Mouse (Mus musculus): ENCODE results near the gene S100a4.

S100a4 gene

DNA sequence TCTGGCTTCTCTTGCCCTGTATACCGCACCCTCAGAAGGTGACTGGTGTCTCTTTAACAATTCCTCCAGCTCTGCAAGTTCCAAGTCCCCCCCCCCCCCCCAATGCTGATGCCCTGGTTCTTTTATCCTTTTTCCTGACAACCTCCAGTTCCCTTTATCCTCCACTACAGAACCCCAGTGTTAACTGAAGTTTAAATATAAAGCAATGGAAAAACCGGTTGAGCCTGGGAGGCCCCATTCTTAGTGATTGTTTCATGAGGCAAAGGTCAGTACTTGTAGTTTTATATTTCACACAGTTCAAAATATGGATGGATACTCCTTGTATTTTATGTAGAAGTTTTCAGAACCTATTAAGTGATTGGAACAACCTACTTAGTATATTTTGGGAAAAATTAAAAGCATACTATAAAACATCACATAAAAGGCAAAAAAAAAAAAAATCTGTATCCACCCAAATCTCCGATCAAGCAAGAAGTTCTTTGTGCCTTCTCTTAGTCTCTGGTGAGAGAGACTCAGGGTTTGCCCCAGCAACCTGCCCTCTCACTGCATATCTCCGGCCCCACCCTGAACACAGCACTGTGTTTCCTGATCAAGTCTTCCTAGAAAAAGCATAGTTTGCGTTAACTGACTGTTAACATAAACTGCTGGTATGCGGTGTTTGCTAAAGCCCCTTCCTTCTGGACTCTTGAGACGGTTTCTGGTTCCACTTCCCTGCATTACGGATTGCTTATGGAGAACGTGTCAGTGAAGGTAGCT is 22.9 kb downstream of the S100a4 start:
- no peak for DNase-seq

- DNase-seq: no peak
These were observed 23.8 kb downstream of the S100a4 start for GRCm38 (mm10) chr3:90627366-90627765.

GRCm38 (mm10) chr3:90627807-90628206 is 24.2 kb downstream of the S100a4 start:
- no peak for DNase-seq

- DNase-seq: no peak
These were observed 25.7 kb downstream of the S100a4 start for GRCm38 (mm10) chr3:90629298-90629697.

- no peak for DNase-seq
These were observed 28.4 kb downstream of the S100a4 start for GRCm38 (mm10) chr3:90631984-90632383.

- no peak for DNase-seq
These were observed 35.1 kb downstream of the S100a4 start for GRCm38 (mm10) chr3:90638511-90639275.

DNA sequence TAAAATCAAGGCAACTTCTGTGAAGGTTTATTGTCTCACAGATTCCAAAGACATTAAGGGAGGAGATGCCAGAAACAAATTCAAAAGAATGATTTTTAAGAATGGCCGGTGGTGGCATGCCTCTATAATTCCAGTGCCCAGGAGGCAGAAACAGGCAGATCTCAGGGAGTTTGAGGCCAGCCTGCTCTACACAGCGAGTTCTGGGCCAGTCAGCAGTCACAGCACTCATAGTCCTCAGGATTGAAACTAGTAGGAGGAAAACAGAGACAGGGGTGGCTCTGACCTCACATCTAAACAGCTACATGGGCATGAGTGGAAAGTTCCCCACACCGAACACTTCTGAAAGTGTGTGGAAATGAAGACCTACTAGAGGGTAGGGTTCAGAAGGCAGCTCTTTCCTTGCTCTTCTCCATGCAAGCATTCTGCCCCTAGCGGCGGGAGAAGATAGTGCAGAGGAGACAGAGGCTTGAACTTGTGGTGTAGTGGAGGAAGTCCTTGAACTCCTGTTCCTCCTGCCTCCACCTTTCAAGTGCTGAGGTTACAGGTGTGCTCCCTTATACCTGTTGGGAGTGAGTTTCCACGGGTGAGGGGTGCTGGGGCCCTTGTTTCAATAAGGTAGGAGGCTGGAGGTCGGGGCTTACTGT is 36.1 kb downstream of the S100a4 start:
- DNase-seq: peak; percentile 78

GRCm38 (mm10) chr3:90640981-90641380 is 37.4 kb downstream of the S100a4 start:
- no peak for DNase-seq

DNA sequence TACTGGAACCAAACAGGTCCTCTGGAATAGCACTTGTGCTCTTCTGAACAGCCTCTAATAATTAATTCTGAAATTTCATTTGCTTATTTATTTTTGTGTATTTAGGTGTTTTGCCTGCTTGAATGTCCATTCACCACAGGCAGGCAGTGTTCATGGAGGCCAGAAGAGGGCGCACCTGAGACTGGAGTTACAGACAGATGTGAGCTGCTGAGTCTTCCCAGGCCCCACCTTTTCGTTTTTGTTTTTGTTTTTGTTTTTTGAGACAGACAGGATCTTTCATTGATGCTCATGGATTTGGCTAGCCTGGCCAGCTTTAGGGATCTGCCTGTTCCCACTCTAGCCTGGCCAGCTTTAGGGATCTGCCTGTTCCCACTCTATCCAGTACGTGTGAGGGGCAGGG is 40.6 kb downstream of the S100a4 start:
- peak; percentile 65 for DNase-seq

GRCm38 (mm10) chr3:90647291-90647690 is 43.7 kb downstream of the S100a4 start:
- DNase-seq: no peak

DNA sequence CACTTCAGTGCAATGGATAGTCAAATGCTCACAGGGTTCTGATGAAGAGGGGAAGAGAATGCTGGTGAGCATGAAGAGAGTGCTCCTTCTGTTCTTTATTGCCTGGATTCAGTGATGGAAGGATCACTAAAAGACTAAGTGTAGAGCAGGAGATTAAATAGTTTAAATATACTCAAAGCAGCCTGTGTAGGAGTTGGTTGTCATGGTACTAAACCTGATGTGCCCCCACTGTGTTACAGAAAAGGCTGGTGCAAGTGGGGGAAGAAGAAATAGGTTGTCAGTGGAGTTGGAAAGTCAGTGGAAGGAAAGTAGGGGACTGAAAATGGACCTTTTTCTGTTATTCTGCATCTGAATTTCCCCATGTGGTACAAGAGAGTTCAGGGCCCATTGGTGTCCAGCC is 45.4 kb downstream of the S100a4 start:
- no peak for DNase-seq

- DNase-seq: no peak
These were observed 46.3 kb downstream of the S100a4 start for GRCm38 (mm10) chr3:90649832-90650231.

DNA sequence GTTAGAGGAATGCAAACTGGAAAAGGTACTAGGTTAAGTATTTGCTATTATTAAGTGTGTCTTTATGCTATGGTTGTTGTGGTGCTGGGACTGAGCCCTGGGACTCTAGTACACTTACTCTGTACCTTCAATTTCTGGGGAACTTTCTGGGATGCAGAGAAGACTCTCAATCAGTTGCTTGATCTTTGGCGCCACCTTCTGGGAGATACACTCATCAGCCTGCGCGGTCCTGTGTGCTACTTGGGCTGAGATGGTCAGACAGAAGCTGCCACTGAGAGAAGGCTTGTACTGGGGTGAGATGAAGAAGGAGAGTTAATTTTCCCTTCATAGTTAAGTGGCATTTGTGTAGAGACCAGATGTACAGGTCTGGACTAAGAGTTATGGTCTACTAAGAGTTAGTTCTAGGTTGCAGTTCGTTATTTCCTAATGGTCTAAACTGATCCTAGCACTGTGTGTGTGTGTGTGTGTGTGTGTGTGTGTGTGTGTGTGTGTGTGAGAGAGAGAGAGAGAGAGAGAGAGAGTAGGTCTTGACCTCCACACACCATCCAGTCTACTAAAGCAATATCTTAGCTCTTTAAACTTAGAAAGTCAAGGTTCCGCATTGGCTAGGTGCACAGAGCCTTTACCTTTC is 49.4 kb downstream of the S100a4 start:
- peak; percentile 61 for DNase-seq

DNA sequence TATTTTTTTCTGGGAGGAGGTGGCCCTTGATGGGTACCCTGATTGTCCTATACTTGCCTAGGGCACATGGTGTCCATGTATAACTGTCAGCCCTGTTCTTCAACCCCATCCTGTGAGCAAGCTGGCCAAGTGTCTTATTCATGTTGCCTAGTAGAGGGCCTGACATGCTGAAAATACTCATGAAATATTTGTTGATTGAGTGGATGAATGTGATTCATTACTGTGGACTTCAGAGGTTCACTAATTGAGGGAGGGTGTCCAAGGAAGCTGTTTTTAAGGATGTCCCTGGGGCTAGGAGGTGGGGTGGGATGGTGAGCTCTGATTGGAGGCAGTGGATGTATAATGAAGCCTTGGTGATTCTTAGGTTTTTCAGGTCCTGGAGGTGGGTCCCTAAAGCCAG is 50.1 kb downstream of the S100a4 start, which contains the start of gene S100a7a:
S100a7a (plus strand) TSS at position 301 of the 400 bp plus-strand sequence.
- no peak for DNase-seq

Measured in thymus, postnatal 14 days (tissue).